Mouse (Mus musculus) small intestine, adult 2 months (tissue): ENCODE measurements around the gene Wnt10a. TPM values are rescaled to one million over a fixed set of nuclear protein-coding genes. Genes with fewer than 3 reads are reported as not detected.

Experiments
- H3K27ac ChIP-seq: fragments of 200-500 bp; 2 replicates; pipeline ENCODE4 v1.5.1; 2012; ENCODE audit warnings: low read depth, low read length, control low read depth, inconsistent platforms; ENCODE audit not compliant: insufficient read depth
- H3K27me3 ChIP-seq: fragments of 200-500 bp; 2 replicates; pipeline ENCODE4 v1.6.1; 2012; ENCODE audit warnings: mild to moderate bottlenecking, moderate library complexity, low read length, inconsistent platforms; ENCODE audit not compliant: control insufficient read depth, insufficient read depth
- H3K36me3 ChIP-seq: fragments of 200-500 bp; 2 replicates; pipeline ENCODE4 v1.6.1; 2012; ENCODE audit warnings: mild to moderate bottlenecking, low read length, control low read depth, inconsistent platforms; ENCODE audit not compliant: control insufficient read depth, insufficient read depth
- H3K4me1 ChIP-seq: fragments of 200-500 bp; 2 replicates; pipeline ENCODE4 v1.6.1; 2012; ENCODE audit warnings: low read length, inconsistent platforms, mixed read lengths; ENCODE audit not compliant: control insufficient read depth, insufficient read depth, insufficient read length
- H3K4me3 ChIP-seq: fragments of 200-500 bp; 2 replicates; pipeline ENCODE4 v1.5.1; 2012; ENCODE audit warnings: low read depth, mild to moderate bottlenecking, control low read depth, inconsistent platforms, low read length, moderate library complexity
- CTCF ChIP-seq: fragments of 200-500 bp; IDR thresholded peaks from 2 replicates; pipeline ENCODE4 v1.5.1; 2012; ENCODE audit warnings: low read depth, mild to moderate bottlenecking, control low read depth, inconsistent platforms, low read length, moderate library complexity, mixed read lengths; ENCODE audit not compliant: insufficient replicate concordance, insufficient read length; ENCODE audit errors: extremely low read depth
- POLR2A ChIP-seq: fragments of 200-500 bp; IDR thresholded peaks from 2 replicates; pipeline ENCODE4 v1.6.1; 2012; ENCODE audit warnings: low read depth, mild to moderate bottlenecking, control low read depth, inconsistent platforms, low read length, moderate library complexity
- WGBS: fragments of 180-500 bp; shearing (Covaris S2); methylation state at CpG from one replicate; pipeline ENCODE4 v1.1.7; 2018; 5-methylcytosine and 5-hydroxymethylcytosine counted together
- polyA plus RNA-seq: library from polyadenylated mRNA; depleted of rRNA; stranded (reverse); fragments of >200 nt; gene quantifications from 2 replicates; pipeline ENCODE4 v1.2.3, GENCODE M21; 2012; rRNA removed

The Wnt10a gene
- polyA plus RNA-seq, 1 experiment: 0.57 TPM

- no peak overlapping the region for H3K4me3 ChIP-seq
- no peaks in the 10 kb centered on the region for H3K36me3 ChIP-seq
- no peaks in the 10 kb centered on the region for H3K4me1 ChIP-seq
- TF ChIP-seq CTCF (no peak), POLR2A (no peak)
- H3K27ac ChIP-seq: no peak overlapping the region
- no peaks in the 10 kb centered on the region for H3K27me3 ChIP-seq
- WGBS: 79% methylated on average over 5 of the region's 5 CpGs
These were observed 51.8 kb downstream of the Wnt10a start for GRCm38 (mm10) chr1:74843090-74843489.

- WGBS: 35% methylated on average over 9 of the region's 9 CpGs
- Histone ChIP-seq H3K4me3 (no peak overlapping the region), H3K36me3 (no peaks in the 10 kb centered on the region), H3K27me3 (peaks cover 20% of the 10 kb centered on the region), H3K27ac (no peak overlapping the region), H3K4me1 (no peaks in the 10 kb centered on the region)
- TF ChIP-seq CTCF (no peak), POLR2A (no peak)
These were observed 55.0 kb downstream of the Wnt10a start for GRCm38 (mm10) chr1:74846341-74846740.

DNA sequence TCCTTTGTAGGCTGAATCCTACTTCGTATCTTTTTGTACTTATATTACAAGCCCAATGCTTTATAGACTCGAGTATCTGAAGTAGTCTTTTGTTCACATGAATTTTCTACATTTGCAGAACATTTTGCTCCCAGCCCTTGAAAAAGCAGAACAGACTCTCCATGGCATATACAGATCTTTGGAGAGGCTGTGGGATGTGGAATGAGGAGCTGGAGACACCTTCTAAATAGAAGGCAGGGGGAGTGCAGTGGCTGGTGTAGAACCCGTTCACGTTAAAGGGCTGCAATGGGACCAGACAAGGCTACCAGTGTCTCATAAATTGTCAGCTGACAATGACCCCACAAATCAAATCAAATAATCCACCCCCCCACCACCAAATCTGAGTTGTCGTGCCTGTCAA is 57.6 kb downstream of the Wnt10a start:
- H3K27me3 ChIP-seq: peaks cover 39% of the 10 kb centered on the region
- H3K4me3 ChIP-seq: no peak overlapping the region
- WGBS: 54% methylated on average over 5 of the region's 5 CpGs
- TF ChIP-seq CTCF (no peak), POLR2A (no peak)
- no peaks in the 10 kb centered on the region for H3K4me1 ChIP-seq
- no peaks in the 10 kb centered on the region for H3K36me3 ChIP-seq
- H3K27ac ChIP-seq: no peak overlapping the region

GRCm38 (mm10) chr1:74850251-74850650 is 58.9 kb downstream of the Wnt10a start:
- 17% methylated on average over 6 of the region's 6 CpGs for WGBS
- TF ChIP-seq CTCF (no peak), POLR2A (no peak)
- H3K27me3 ChIP-seq: peaks cover 49% of the 10 kb centered on the region

GRCm38 (mm10) chr1:74851001-74851775 is 59.9 kb downstream of the Wnt10a start:
- Histone ChIP-seq H3K27me3 (peaks cover 59% of the 10 kb centered on the region), H3K4me3 (no peak overlapping the region), H3K27ac (no peak overlapping the region), H3K36me3 (no peaks in the 10 kb centered on the region), H3K4me1 (peaks cover 10% of the 10 kb centered on the region)
- WGBS: 14% methylated on average over 6 of the region's 6 CpGs
- TF ChIP-seq CTCF (no peak), POLR2A (no peak)

More at GRCm38 (mm10) chr1:74850251-74850650, 58.9 kb downstream of the Wnt10a start:
- Histone ChIP-seq H3K27ac (no peak overlapping the region), H3K4me3 (no peak overlapping the region), H3K4me1 (peaks cover 3% of the 10 kb centered on the region), H3K36me3 (no peaks in the 10 kb centered on the region)

Other genes starting within 250 kb of the Wnt10a start
- not detected in 2 replicates for gene Plcd4, start 248.6 kb upstream of the Wnt10a start, polyA plus RNA-seq
- gene Usp37, start 247.2 kb upstream of the Wnt10a start, polyA plus RNA-seq: 0.33 and 1.2 TPM in 2 replicates
- 5.0 and 8.5 TPM in 2 replicates for gene Zfp142, start 203.3 kb upstream of the Wnt10a start, polyA plus RNA-seq
- gene Bcs1l, start 203.2 kb upstream of the Wnt10a start, polyA plus RNA-seq: 5.3 and 5.9 TPM in 2 replicates
- gene Rnf25, start 190.1 kb upstream of the Wnt10a start, polyA plus RNA-seq: 18.8 and 31.3 TPM in 2 replicates
- 1.1 and 1.4 TPM in 2 replicates for gene Stk36, start 190.1 kb upstream of the Wnt10a start, polyA plus RNA-seq
- gene Ttll4, start 129.8 kb upstream of the Wnt10a start, polyA plus RNA-seq: 5.7 and 8.4 TPM in 2 replicates
- gene Cyp27a1, start 77.9 kb upstream of the Wnt10a start, polyA plus RNA-seq: 5.6 and 36.2 TPM in 2 replicates
- 1.5 TPM in 1 of 2 replicates, not detected in the other for gene Prkag3, start 42.3 kb upstream of the Wnt10a start, polyA plus RNA-seq
- gene Wnt6, start 19.6 kb upstream of the Wnt10a start, polyA plus RNA-seq: 2.0 and 6.0 TPM in 2 replicates
- 1.2 and 2.1 TPM in 2 replicates for gene Cdk5r2, start 63.4 kb downstream of the Wnt10a start, polyA plus RNA-seq
- gene Fev, start 93.9 kb downstream of the Wnt10a start, polyA plus RNA-seq: 2.0 and 5.2 TPM in 2 replicates
- 0.86 and 1.1 TPM in 2 replicates for gene Cryba2, start 101.6 kb downstream of the Wnt10a start, polyA plus RNA-seq
- 0.03 and 0.15 TPM in 2 replicates for gene Cfap65, start 144.1 kb downstream of the Wnt10a start, polyA plus RNA-seq
- gene Ihh, start 160.2 kb downstream of the Wnt10a start, polyA plus RNA-seq: 67.5 and 198 TPM in 2 replicates